Mouse (Mus musculus) brain, adult 2 months (tissue): ENCODE data around the gene Sh3glb1.

Experiments
- DNase-seq: peaks from one replicate; pipeline ENCODE4 v3.0.0; 2011; ENCODE audit warnings: low read depth, low spot score

The Sh3glb1 gene

DNA sequence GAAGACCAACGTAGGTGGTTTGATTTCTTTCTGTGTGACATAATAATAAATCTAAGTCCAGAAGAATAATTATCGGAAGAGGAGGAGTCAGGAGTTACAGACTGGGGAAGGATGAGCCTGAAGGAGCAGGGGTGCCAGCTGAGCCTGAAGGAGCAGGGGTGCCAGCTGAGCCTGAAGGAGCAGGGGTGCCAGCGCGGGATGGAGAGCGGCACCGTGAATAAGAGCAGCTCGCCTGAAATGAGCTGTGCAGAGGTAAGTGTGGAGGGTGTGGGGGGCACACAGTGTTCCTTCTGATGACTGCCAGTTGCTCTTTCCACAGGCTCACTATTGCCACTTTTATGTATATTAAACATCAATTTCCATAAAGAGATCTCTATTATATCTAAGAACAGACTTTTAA is 5.1 kb downstream of the Sh3glb1 start:
- no peak for DNase-seq

DNA sequence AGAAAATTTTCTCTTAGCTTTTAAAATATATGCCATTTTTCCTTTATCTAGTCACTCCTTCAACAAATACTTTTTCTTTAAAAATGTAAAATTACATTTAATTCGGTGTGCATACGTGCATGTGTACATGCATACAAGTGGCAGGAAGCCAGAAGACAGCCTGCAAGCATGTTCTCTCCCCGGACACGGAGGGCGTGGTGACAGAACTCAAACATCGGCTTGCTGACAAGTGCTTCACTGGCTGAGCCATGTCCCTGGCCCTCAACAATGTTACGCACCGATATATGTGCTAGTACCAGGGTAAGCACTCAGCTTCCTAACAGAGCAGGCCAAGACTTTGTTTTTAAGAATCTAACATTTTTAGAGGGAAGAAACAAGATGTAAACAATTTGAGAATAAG is 5.5 kb downstream of the Sh3glb1 start:
- DNase-seq = no peak

DNA sequence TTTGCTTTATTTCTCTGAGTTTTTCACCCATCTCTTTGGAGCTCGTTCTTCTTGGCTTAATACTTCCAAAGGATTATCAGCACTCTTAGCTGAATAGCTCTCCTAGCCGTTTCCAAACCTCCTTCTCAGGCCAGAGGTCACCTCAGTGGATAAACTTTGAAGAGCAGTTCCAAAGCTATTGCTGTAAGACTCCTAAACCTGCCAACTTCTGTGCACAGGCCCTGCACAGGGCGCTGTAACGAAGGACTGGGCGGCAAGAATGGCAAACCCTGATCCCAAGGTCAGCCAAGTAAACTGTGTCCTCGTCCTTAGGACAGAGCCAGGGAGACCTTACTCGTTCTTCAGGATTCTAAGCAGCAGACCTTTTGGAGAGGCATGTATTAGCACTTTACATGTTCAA is 6.0 kb downstream of the Sh3glb1 start:
- no peak for DNase-seq

DNA sequence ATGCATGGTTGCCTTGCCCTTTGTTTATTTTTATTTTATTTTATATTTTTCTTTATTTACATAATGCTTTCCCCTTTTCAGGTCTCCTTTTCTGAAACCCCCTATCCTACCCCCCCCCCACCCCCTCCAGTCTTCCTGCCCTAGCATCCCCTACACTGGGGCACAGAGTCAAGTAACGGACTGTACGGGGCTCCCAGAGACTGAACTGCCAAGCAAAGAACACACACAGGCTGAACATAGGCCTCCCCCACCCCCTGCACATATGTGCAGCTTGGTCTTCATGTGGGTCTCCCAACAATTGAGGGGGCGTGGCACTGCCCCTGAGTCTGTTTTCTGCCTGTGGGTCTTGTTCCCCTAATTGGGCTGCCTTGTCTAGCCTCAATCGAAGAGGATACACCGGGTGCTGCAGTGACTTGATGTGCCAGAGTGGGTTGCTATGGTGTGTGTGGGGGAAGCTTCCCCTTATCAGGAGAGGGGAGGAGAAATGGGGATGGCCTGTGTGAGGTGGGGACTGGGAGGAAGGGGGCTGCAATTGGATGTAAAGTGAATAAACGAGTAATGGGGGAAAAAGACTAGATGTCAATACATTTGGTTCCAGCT is 8.4 kb downstream of the Sh3glb1 start:
- no peak for DNase-seq

DNA sequence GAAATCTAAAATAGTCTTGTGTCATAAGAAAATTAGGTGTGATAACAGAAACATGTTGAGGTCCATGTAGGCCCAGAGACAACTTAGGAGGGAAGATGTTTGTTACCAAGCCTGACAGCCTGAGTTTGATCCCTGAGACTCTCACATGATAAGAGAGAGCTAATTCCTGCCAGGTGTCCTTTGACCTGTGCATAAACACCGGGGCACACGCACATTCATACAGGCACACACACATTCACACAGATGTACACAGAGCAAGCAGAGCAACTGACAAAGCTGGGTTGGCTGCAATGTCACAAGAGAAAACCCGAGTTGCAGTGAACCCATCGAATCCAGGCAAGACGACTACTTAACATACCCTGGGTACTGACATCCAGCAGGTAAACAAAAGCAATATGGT is 11.5 kb downstream of the Sh3glb1 start:
- no peak for DNase-seq

DNA sequence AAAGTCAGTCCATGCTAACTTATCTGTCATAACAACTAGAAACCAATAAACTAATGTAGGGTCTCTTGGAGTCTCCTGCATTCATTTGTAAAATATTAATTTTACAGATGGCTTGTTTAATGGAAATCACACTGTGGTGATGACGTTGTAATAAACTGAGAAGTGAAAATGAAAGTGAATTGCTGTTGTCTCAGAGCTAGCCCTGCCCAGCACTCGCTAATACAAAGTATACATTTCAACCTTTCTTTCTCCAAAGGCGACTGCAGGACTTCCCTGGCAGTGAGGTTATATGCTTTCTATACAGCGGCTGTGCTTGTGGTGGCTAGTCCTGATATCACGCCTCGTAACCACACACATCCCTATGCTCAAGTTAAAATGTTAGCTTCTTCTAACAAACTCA is 16.2 kb downstream of the Sh3glb1 start:
- DNase-seq = no peak

DNA sequence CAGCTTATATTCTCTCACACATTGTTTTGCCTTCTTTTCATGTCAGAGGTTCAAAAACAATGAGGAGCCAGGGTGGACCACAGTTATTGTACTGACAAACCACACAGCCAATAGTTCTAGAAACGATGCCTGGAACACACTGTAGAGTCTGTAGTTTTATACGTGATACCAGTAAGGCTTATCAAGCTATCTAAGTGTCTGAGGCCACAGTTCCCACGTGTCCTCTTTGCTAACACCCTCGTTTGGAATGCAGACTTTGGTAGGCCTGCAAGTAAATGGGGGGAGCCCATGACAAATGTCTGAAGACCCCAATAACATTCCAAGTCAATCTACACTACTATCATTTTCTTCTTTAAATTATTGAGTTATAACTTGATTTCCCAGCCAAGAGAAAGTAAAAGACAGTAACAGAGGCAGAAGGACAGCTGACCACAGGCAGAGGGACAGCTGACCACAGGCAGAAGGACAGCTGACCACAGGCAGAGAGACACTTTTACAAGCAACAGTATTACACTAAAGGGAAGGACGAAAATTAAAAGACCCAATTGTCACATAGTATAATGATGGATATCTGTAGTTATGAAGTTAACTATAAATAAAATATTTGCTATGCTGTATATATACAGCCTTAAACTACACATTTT is 21.2 kb downstream of the Sh3glb1 start:
- no peak for DNase-seq

DNA sequence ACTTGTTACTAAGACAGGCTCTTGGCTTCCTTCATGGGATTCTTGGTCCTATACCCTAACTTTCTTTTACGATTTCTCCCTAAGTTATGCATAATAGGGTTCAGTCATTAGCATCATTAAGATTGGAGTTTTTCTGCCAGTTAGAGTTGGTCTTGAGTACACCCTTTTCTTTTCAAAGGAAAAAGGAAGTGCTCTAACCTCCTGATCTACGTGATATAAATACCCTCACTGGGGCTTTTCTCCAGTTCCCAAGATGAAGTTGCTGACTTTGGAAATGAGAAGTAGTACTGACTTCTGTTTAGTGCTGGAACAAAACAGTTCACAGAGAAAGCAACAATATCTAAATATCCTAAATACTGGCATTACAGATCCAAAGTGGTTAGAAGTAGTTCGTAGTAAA is 22.2 kb downstream of the Sh3glb1 start:
- no peak for DNase-seq

DNA sequence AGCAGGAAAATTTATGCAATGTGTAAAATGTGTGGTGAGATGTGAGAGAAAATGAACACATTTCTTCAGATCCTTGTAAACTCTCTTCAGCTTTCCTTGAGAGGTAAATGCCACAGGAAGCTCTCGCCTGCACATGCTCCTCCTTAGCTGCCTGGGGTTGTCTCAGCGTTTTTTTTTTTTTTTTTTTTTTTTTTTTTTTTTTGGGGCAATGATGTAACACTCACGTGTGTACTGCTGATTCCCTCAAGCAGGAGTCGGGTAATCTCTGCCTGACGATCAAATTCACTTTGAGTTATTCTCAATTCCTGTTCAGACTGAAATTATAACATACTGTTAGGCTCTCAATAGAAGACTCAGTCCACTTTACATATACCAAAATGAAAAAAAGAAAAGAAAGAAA is 23.0 kb downstream of the Sh3glb1 start:
- DNase-seq = no peak

DNA sequence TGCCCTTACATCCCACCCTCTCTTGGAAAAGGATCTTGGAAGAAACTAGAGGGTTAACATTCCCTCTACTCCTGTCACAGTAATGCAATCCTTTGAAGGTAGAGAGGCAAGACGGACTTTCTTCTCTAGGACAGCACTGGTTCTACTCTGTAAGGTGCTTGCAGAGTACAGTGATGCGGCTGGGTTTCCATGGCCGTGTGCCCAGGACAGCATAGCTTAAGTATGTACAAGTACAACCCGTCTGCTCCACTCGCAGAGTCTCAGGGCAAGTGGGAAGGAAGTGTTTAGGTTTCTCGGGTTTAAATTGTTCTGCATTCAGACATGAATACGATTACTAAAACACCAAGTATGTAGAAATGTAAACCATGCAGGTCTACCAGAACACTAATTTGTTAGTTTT is 25.2 kb downstream of the Sh3glb1 start:
- DNase-seq = peak; percentile 54

DNA sequence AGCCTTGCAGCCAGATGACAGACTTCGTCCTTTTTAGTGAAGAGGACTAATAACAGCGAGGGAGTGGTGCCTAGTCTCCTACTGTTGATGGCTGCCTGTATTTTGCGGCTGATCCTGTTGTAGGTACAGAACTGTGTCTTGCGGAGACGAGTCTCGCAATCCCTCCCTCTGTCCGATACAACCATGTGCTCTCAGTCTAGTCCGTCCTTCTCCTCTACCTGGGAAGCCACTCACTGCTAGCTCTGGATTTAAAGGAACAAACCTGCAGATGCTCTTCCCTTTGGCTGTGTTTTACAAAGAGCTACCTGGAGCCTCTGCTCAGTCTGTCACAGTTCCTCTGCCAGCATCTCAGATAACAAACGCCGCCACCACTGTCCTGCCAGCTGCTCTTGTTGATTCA is 26.1 kb downstream of the Sh3glb1 start:
- DNase-seq = no peak

DNA sequence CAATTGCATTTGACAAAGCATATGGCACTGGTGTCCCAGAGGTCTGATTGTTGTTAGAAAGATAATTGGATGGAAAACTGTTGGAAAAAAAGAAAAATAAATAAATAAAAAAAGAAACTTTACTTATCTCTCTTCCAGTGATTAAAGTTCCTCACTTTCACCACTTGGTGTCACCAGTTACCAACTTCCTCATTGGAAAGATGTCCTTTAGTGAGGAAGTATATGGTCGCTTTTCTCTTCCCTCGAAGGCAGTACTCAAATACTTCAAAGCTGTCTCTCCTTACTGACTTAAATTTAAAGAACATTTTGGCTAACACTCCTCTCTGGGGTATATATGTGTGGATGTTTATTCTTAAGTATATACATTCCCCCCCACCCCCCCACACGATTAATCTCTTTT is 28.1 kb downstream of the Sh3glb1 start:
- DNase-seq = peak; percentile 65

DNA sequence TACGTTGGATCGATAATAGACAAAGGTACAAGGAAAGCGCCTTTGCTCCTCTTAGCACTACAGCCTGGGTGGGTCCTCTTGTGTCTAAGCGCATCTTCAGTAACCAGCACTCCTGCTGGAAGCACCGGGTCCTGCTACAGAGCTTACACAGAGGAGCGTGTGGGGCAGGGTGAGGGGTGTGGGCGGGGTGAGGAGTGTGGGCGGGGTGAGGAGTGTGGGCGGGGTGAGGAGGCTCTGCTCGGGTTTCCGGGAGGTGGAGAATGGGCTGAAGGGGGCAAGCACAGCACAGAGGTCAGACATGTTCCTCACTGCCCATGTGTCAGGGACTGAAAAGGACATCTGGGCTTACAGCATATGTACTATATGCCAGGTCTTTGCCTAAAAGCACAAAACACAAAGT is 30.9 kb downstream of the Sh3glb1 start:
- no peak for DNase-seq

DNA sequence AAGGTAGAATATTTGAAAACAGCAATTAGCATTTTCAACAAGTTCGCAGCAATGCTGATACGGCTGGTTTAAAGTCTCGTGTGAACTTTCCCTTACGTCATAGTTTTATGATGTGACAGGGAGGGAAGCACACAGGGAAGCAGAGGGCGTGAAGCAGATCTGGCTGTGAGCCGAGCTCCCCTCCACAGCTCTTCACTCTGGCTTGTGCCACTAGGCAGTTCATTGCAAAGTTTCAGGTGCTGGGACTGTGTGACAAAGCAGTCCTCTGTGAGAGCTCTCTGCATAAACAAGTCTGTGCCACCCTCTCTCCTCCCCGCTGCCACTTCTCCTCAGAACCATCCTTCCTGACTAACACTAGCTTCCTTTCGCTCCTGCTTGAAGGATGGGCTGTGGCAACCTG is 31.9 kb downstream of the Sh3glb1 start:
- peak; percentile 49 for DNase-seq

DNA sequence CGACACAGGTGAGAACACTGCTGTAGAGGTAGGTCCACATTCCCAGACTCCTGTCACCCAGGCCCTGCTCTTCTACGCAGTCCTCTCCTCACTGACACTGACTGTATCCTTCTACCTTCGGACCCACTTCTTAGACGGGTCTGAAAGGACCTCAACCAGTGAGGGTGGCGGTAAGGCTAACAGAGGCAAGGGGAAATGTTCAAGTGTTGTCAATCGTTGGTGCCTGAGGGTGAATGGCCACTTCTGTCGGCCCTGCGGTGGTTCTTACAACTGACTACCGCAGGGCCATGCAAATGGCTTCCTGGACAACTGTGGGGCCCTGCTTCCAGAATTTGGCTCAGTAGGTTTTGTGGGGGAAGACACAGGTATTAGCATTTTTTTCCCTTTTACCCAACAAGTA is 32.5 kb downstream of the Sh3glb1 start:
- no peak for DNase-seq

DNA sequence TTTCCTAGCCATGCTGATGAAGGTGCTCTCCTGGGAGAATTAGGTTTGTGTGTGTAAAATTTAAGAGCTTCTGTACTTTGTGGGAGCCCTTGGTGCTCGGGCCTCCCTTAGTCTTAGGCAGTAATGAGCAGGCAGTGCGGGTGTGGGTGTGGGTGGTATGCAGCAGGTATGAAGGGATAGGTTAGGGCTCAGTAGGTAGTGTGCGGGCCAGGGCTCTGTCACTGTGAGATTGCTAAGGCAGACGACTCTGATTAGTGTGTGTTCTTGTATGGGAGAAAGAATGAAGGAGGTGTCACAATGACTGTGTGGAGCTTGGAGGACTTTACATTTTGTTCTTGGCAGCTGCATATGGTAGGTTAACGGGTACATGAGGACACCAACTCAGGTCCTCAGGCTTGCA is 34.0 kb downstream of the Sh3glb1 start:
- no peak for DNase-seq

DNA sequence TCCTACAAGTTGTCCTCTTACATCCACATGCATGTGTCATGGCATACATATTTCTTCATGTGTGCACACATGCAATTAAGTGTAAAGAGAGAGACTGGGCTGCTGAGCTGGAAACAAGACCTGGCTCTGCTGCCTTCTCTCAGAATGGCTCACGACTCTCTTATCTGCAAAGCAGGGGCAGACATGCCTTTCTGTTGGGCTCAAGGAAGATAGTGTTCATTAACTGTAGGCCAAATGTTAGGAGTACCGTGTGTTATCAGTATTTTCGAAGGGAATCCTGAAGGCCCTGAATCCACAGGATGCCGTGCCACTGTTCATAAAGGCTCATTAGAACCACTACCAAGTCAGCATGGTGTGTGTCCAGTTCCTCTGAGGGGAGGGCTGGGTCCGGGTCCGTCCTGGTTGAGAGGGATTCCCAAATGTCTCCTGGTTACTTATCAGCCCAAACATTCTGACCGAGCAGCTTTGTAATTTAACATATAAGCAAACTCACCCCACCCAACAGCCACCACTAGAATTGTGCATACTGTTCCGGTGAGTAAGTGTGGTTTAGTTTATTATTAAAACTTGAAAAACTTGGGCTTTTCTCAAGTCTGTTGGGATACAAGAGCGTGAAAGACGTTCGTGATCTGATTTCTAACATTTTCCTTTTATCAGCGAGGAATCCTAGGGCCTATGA is 36.9 kb downstream of the Sh3glb1 start:
- no peak for DNase-seq

DNA sequence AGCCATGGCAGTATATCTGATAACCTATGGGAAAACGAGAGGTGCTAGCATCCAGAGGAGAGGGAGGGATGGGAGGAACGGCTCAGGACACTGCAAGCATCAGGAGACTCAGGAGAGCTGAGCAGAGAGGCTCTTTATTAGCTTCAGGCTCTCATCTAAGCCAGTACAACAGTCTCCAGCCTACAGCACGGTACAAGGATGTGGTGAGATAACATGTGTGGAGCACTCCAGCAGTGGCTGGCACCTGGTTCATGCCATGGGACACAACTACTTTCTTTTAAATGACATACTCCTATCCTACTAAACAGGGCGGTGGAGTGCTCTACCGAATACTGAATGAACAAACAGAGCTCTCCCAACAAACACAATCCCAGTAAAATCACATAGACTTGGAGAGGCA is 38.6 kb downstream of the Sh3glb1 start:
- no peak for DNase-seq

DNA sequence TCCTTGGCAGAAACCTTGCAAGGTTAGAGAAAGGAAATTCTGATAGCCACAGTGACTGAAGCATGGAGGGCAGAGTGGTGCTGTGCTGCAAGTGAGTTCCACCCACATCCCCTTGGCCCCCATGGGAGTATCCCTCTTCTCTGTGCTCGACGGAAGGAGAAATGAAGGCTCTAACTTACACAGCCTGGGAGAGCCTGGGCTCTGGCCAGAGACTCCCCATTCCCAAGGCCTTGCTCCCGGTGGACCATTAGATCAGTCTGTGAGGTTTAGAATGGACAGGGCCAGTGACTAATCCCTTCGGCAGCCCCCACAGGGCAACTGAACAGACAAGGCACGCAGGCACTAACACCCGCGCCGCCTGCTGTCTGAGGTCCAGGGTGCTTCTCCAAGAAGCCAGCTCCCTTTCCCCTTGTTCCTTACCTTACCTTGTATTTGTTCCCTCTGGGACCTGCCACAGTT is 40.4 kb downstream of the Sh3glb1 start:
- DNase-seq = no peak

DNA sequence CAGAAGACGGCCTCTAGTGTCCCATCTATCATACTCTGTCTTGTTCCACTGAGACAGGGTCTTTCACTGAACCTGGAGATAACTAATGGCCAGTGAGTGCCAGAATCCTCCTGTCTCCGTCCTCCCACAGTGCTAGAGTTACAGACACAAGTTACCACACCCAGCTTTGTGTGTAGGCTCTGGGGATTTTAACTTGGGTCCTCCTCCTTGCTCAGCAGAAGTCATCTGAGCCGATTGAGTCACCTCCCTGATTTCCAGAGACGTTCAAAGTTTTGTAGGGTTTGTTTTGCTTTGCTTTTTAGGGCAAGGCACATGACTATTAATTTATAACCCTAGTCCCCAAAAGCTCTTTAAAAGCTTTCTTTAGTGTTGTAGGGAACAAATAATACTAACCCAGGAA is 41.0 kb downstream of the Sh3glb1 start:
- no peak for DNase-seq

DNA sequence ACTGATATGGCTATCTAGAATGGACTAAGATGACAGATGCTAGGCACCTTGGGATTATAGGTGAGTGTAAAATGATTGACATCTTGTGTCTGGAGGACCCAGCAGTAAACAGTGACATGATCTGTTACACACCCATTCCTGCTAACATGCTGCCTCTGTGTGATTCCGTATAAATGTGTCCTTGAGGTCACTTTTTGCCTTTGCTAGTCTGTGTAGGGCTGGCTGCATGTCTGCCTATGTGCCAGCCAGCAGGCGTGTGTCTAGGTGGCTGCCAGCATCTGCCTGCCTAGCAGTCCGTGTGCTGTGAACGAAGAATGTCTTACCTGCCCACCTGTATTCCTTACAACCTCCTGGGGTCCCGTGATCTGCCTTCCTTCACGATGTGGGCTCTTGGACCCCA is 42.4 kb downstream of the Sh3glb1 start:
- DNase-seq = no peak

DNA sequence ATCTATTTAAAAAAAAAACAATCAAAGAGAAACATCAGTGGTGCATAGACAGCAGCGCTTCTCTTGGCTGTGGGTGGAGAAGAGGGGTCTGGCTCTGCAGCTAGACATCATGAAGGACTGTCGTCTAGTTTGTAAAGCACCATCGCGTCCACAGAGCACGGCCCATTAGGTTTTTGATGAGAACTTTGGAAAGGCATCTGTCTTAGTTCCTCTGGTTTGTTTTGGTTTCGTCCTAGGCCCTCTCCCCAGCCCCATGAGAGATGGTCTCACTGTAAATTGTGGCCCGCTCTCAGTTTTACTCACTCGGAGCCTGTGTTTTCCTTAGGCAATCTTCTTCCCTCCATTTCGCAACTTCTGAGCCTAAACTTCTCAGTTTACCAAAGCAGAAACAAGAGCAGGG is 43.9 kb downstream of the Sh3glb1 start:
- no peak for DNase-seq

DNA sequence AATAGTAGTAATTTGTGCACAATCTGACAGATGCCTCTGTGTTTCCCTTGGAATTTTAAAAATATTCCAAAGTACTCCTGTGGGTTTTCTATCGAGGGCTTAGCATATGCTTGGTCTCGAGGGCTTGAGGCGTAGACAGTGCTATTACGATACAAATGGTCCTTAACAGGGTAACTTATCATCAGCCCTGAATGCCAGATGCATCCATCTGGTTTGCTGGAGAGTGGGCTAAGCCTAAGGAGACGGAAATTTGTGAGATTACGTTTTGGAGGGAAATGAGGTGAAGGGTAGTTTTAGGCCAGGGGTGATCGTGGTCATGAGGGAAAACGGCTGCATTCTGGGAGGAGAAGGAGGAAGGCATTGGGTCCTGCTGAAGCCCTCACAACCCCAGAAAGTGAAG is 48.1 kb downstream of the Sh3glb1 start:
- no peak for DNase-seq
